Mouse (Mus musculus) sigmoid colon, adult 10 weeks (tissue): ENCODE measurements around the gene Ppm1k. TPM values are rescaled to one million over a fixed set of nuclear protein-coding genes. Genes with fewer than 3 reads are reported as not detected.

Experiments used
- polyA plus RNA-seq: library from polyadenylated mRNA; stranded (reverse); fragments of 350-450 nt; fragmentation: Illumina TruSeq; extraction: RNeasy Lipid Tissue Mini Kit (QIAGEN cat#74804); gene quantifications from one replicate; pipeline ENCODE4 v1.2.3, GENCODE M21; 2014; ENCODE audit warnings: low read depth, low replicate concordance

Ppm1k gene
- 31.5 TPM for polyA plus RNA-seq

GRCm38 (mm10) chr6:57535386-57535936, at the start of gene Ppm1k:
TSS of gene Ppm1k (minus strand) at chr6:57535468.

DNA sequence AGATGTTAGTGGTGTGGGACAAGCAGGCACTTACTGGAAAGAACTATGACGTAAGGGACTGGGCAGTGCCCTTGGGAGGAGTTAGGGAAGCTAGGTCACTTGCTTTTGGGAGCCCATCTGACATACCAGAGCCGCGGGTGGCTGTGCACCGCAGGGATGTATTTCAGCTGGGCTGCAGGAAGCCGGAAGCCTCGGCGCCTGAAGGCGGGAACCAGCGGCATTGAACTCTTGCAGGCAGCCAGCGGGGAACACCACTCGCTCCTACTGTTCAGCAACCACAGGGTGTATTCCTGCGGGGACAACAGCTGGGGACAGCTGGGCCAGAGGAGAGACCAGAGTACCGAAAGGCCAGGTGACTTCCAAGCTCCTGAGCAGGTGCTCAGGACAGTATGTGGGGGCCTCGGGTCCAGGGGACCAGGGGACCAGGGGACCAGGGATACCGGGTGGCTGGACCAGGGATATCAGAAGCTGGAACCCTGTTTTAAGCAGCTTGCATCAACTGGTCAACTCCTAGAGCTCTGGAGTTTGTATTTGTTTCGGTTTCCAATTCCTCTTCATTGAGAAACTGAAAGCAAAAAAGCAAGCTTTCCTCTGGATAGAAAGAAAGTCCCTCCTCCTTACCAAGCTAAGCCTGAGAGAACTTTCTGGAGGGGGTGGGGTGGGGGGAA, 45.7 kb upstream of the Ppm1k start, which contains the start of gene Herc6:
Gene Herc6, plus strand, starts transcription at position 120 of the 668 bp plus-strand sequence.

Other genes starting within 250 kb of the Ppm1k start
- gene Vmn1r16, start 206.0 kb downstream of the Ppm1k start, polyA plus RNA-seq, result not detected
- not detected for gene Vmn1r17, start 171.7 kb downstream of the Ppm1k start, polyA plus RNA-seq
- gene Vmn1r18, start 139.7 kb downstream of the Ppm1k start, polyA plus RNA-seq, result not detected
- gene Vmn1r19, start 131.7 kb downstream of the Ppm1k start, polyA plus RNA-seq, result not detected
- gene Vmn1r20, start 106.5 kb downstream of the Ppm1k start, polyA plus RNA-seq, result not detected
- 28.8 TPM for gene Herc6, start 45.5 kb upstream of the Ppm1k start, polyA plus RNA-seq
- 27.6 TPM for gene Pyurf, start 156.6 kb upstream of the Ppm1k start, polyA plus RNA-seq
- gene Lancl2, start 167.1 kb upstream of the Ppm1k start, polyA plus RNA-seq, result 15.9 TPM